Mouse (Mus musculus): ENCODE data around the gene Plbd2. TPM values are rescaled to one million over a fixed set of nuclear protein-coding genes. Genes with fewer than 3 reads are reported as not detected.

Plbd2 gene
- polyA plus RNA-seq, 1 experiment, result 35.6 TPM

- H3K27me3 ChIP-seq (ENCODE audit: control insufficient read depth, insufficient read depth, low read length), result no peaks in the 10 kb centered on the region
- H3K36me3 ChIP-seq (ENCODE audit: control insufficient read depth, insufficient read depth, low read length), result no peaks in the 10 kb centered on the region
- no peak overlapping the region for H3K27ac ChIP-seq (ENCODE audit: insufficient read depth, low read length)
- no peak overlapping the region for H3K4me3 ChIP-seq (ENCODE audit: extremely low read depth, insufficient read depth, insufficient read length)
- no peaks in the 10 kb centered on the region for H3K4me1 ChIP-seq (ENCODE audit: control insufficient read depth, insufficient read depth, insufficient read length)
- TF ChIP-seq CTCF (IDR thresholded peaks at IDR 0.05; ENCODE audit: extremely low read depth, insufficient read depth, insufficient read length, insufficient replicate concordance), result no peak
- TF ChIP-seq POLR2A (IDR thresholded peaks at IDR 0.05; ENCODE audit: low read depth, low read length), result no peak
- 80% methylated on average over 10 of the region's 10 CpGs for WGBS
- no peak for DNase-seq (ENCODE audit: low read depth in 1 of 2, low spot score in 2 of 2)
Observed at GRCm38 (mm10) chr5:120459133-120459532, 44.3 kb downstream of the Plbd2 start.

- H3K4me3 ChIP-seq (ENCODE audit: extremely low read depth, insufficient read depth, insufficient read length), result no peak overlapping the region
- H3K36me3 ChIP-seq (ENCODE audit: control insufficient read depth, insufficient read depth, low read length), result no peaks in the 10 kb centered on the region
- H3K27ac ChIP-seq (ENCODE audit: insufficient read depth, low read length), result no peak overlapping the region
- peak in 1 of 2 experiments; percentile 20 for DNase-seq (ENCODE audit: low read depth in 1 of 2, low spot score in 2 of 2)
- H3K4me1 ChIP-seq (ENCODE audit: control insufficient read depth, insufficient read depth, insufficient read length), result no peaks in the 10 kb centered on the region
- no peaks in the 10 kb centered on the region for H3K27me3 ChIP-seq (ENCODE audit: control insufficient read depth, insufficient read depth, low read length)
- WGBS, result 15% methylated on average over 9 of the region's 9 CpGs
- TF ChIP-seq CTCF (IDR thresholded peaks at IDR 0.05; ENCODE audit: extremely low read depth, insufficient read depth, insufficient read length, insufficient replicate concordance), result peak; percentile 36; the same call in 1 of the 2 replicates
- no peak for TF ChIP-seq POLR2A (IDR thresholded peaks at IDR 0.05; ENCODE audit: low read depth, low read length)
Observed at GRCm38 (mm10) chr5:120457628-120458027, 45.8 kb downstream of the Plbd2 start.

- Histone ChIP-seq H3K36me3 (ENCODE audit: control insufficient read depth, insufficient read depth, low read length) (no peaks in the 10 kb centered on the region), H3K27me3 (ENCODE audit: control insufficient read depth, insufficient read depth, low read length) (no peaks in the 10 kb centered on the region), H3K4me3 (ENCODE audit: extremely low read depth, insufficient read depth, insufficient read length) (no peak overlapping the region), H3K27ac (ENCODE audit: insufficient read depth, low read length) (no peak overlapping the region), H3K4me1 (ENCODE audit: control insufficient read depth, insufficient read depth, insufficient read length) (no peaks in the 10 kb centered on the region)
- DNase-seq (ENCODE audit: low read depth in 1 of 2, low spot score in 2 of 2), result no peak
- WGBS, result 58% methylated on average over 7 of the region's 7 CpGs
- TF ChIP-seq POLR2A (IDR thresholded peaks at IDR 0.05; ENCODE audit: low read depth, low read length), result no peak
- no peak for TF ChIP-seq CTCF (IDR thresholded peaks at IDR 0.05; ENCODE audit: extremely low read depth, insufficient read depth, insufficient read length, insufficient replicate concordance)
Observed at GRCm38 (mm10) chr5:120456841-120457554, 46.4 kb downstream of the Plbd2 start.

- no peaks in the 10 kb centered on the region for H3K36me3 ChIP-seq (ENCODE audit: control insufficient read depth, insufficient read depth, low read length)
- H3K4me3 ChIP-seq (ENCODE audit: extremely low read depth, insufficient read depth, insufficient read length), result no peak overlapping the region
- DNase-seq (ENCODE audit: low read depth in 1 of 2, low spot score in 2 of 2), result no peak
- TF ChIP-seq POLR2A (IDR thresholded peaks at IDR 0.05; ENCODE audit: low read depth, low read length) (no peak), CTCF (IDR thresholded peaks at IDR 0.05; ENCODE audit: extremely low read depth, insufficient read depth, insufficient read length, insufficient replicate concordance) (no peak)
- H3K27me3 ChIP-seq (ENCODE audit: control insufficient read depth, insufficient read depth, low read length), result no peaks in the 10 kb centered on the region
- H3K4me1 ChIP-seq (ENCODE audit: control insufficient read depth, insufficient read depth, insufficient read length), result no peaks in the 10 kb centered on the region
- WGBS, result 17% methylated on average over 1 of the region's 1 CpGs
- no peak overlapping the region for H3K27ac ChIP-seq (ENCODE audit: insufficient read depth, low read length)
Observed at GRCm38 (mm10) chr5:120456253-120456652, 47.2 kb downstream of the Plbd2 start.

- WGBS, result 50% methylated on average over 14 of the region's 14 CpGs
- Histone ChIP-seq H3K36me3 (ENCODE audit: control insufficient read depth, insufficient read depth, low read length) (no peaks in the 10 kb centered on the region), H3K4me3 (ENCODE audit: extremely low read depth, insufficient read depth, insufficient read length) (no peak overlapping the region), H3K27ac (ENCODE audit: insufficient read depth, low read length) (no peak overlapping the region), H3K4me1 (ENCODE audit: control insufficient read depth, insufficient read depth, insufficient read length) (no peaks in the 10 kb centered on the region), H3K27me3 (ENCODE audit: control insufficient read depth, insufficient read depth, low read length) (no peaks in the 10 kb centered on the region)
- TF ChIP-seq CTCF (IDR thresholded peaks at IDR 0.05; ENCODE audit: extremely low read depth, insufficient read depth, insufficient read length, insufficient replicate concordance), result no peak
- no peak for TF ChIP-seq POLR2A (IDR thresholded peaks at IDR 0.05; ENCODE audit: low read depth, low read length)
- DNase-seq (ENCODE audit: low read depth in 1 of 2, low spot score in 2 of 2), result no peak
Observed at GRCm38 (mm10) chr5:120454756-120455337, 48.6 kb downstream of the Plbd2 start.

GRCm38 (mm10) chr5:120447305-120447704 lies 56.1 kb downstream of the Plbd2 start:
- Histone ChIP-seq H3K4me3 (ENCODE audit: extremely low read depth, insufficient read depth, insufficient read length) (no peak overlapping the region), H3K27me3 (ENCODE audit: control insufficient read depth, insufficient read depth, low read length) (no peaks in the 10 kb centered on the region), H3K36me3 (ENCODE audit: control insufficient read depth, insufficient read depth, low read length) (no peaks in the 10 kb centered on the region), H3K4me1 (ENCODE audit: control insufficient read depth, insufficient read depth, insufficient read length) (no peaks in the 10 kb centered on the region), H3K27ac (ENCODE audit: insufficient read depth, low read length) (no peak overlapping the region)
- 40% methylated on average over 13 of the region's 13 CpGs for WGBS
- no peak for DNase-seq (ENCODE audit: low read depth in 1 of 2, low spot score in 2 of 2)
- TF ChIP-seq CTCF (IDR thresholded peaks at IDR 0.05; ENCODE audit: extremely low read depth, insufficient read depth, insufficient read length, insufficient replicate concordance) (no peak), POLR2A (IDR thresholded peaks at IDR 0.05; ENCODE audit: low read depth, low read length) (no peak)

- Histone ChIP-seq H3K4me1 (ENCODE audit: control insufficient read depth, insufficient read depth, insufficient read length) (0 out of 2 replicates have a peak, but pooled peaks cover 3% of the 10 kb centered on the region), H3K36me3 (ENCODE audit: control insufficient read depth, insufficient read depth, low read length) (no peaks in the 10 kb centered on the region), H3K27me3 (ENCODE audit: control insufficient read depth, insufficient read depth, low read length) (peaks cover 26% of the 10 kb centered on the region), H3K4me3 (ENCODE audit: extremely low read depth, insufficient read depth, insufficient read length) (no peak overlapping the region; the same call in 1 of the 2 replicates), H3K27ac (ENCODE audit: insufficient read depth, low read length) (no peak overlapping the region)
- DNase-seq (ENCODE audit: low read depth in 1 of 2, low spot score in 2 of 2), result peak; percentile 26 to 73
- TF ChIP-seq POLR2A (IDR thresholded peaks at IDR 0.05; ENCODE audit: low read depth, low read length) (no peak), CTCF (IDR thresholded peaks at IDR 0.05; ENCODE audit: extremely low read depth, insufficient read depth, insufficient read length, insufficient replicate concordance) (peak; percentile 91)
- WGBS, result 7% methylated on average over 14 of the region's 14 CpGs
Observed at GRCm38 (mm10) chr5:120440733-120441132, 62.7 kb downstream of the Plbd2 start.
